Mouse (Mus musculus) forebrain, embryonic 11.5 days (tissue): ENCODE data around the gene Vcl. TPM values are rescaled to one million over a fixed set of nuclear protein-coding genes. Genes with fewer than 3 reads are reported as not detected.

ENCODE experiments used
- ATAC-seq: fragments of 200-750 bp; cut with Nextera tagmentation; replicated peaks from 2 replicates; pipeline ENCODE4 v1.8.0; 2017; ENCODE audit warnings: moderate TSS enrichment; ENCODE audit not compliant: low FRiP score
- DNase-seq: peaks from one replicate; pipeline ENCODE4 v3.0.0-alpha.2; 2017; ENCODE audit warnings: low spot score
- H3K27ac ChIP-seq: fragments of 300-500 bp; sonication (generic); 2 replicates; pipeline ENCODE4 v1.5.1; 2014; ENCODE audit warnings: low read depth, low read length
- H3K27me3 ChIP-seq: fragments of 300-500 bp; sonication (generic); 2 replicates; pipeline ENCODE4 v1.6.1; 2014; ENCODE audit warnings: mild to moderate bottlenecking, low read length, mixed read lengths; ENCODE audit not compliant: control insufficient read depth, insufficient read depth
- H3K36me3 ChIP-seq: fragments of 300-500 bp; sonication (generic); 2 replicates; pipeline ENCODE4 v1.6.1; 2014; ENCODE audit warnings: mild to moderate bottlenecking, low read length, moderate library complexity, mixed read lengths; ENCODE audit not compliant: control insufficient read depth, insufficient read depth
- H3K4me1 ChIP-seq: fragments of 300-500 bp; sonication (generic); replicated peaks from 2 replicates; pipeline ENCODE4 v1.6.1; 2014; ENCODE audit warnings: low read length, mixed read lengths; ENCODE audit not compliant: control insufficient read depth, insufficient read depth
- H3K4me2 ChIP-seq: fragments of 300-500 bp; sonication (generic); 2 replicates; pipeline ENCODE4 v1.6.1; 2014; ENCODE audit warnings: low read depth, mild to moderate bottlenecking, low read length, moderate library complexity, mixed read lengths; ENCODE audit not compliant: severe bottlenecking
- H3K4me3 ChIP-seq: fragments of 300-500 bp; sonication (generic); 2 replicates; pipeline ENCODE4 v1.5.1; 2014; ENCODE audit warnings: low read depth, low read length
- H3K9ac ChIP-seq: fragments of 300-500 bp; sonication (generic); 2 replicates; pipeline ENCODE4 v1.6.1; 2014; ENCODE audit warnings: low read length
- H3K9me3 ChIP-seq: fragments of 300-500 bp; sonication (generic); 2 replicates; pipeline ENCODE4 v1.6.1; 2016; ENCODE audit warnings: low read length, mixed read lengths; ENCODE audit not compliant: control insufficient read depth
- WGBS: fragments of 180-500 bp; shearing (Covaris S2); extraction: QIAGEN DNeasy Blood & Tissue Kit; methylation state at CpG from one replicate; pipeline ENCODE4 v1.1.7; 2014; 5-methylcytosine and 5-hydroxymethylcytosine counted together
- polyA plus RNA-seq: library from polyadenylated mRNA; unstranded; fragments of >200 nt; fragmentation: Nextera tagmentation; extraction: Ambion mirVana; gene quantifications from 2 replicates; pipeline ENCODE4 v1.2.1, GENCODE M21; 2014

Gene Vcl
- polyA plus RNA-seq, 1 experiment from 2014 or later: 30.2 TPM

DNA sequence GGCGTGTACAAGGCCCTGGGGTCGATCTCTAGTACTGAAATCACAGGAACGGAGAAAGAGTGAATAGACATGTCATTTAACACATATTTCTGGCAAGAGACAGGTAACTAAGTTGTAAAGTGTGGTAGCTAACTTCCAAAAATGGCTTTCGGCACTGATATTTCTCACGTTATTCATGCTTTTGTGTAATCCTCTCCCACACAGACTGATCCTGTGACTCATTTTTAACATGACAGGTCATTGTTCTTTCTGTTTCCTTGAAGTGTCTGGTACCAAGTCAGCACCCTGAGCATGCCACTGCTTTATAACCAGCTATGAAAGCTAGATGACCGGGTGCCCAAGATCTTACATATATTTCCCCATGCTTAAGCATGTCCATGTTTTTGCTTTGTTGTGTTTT, 26.1 kb upstream of the Vcl start:
- Histone ChIP-seq H3K27ac (no peak overlapping the region), H3K4me3 (no peak overlapping the region), H3K9me3 (no peaks in the 10 kb centered on the region), H3K4me1 (no peaks in the 10 kb centered on the region), H3K9ac (no peak overlapping the region), H3K36me3 (no peaks in the 10 kb centered on the region), H3K27me3 (no peaks in the 10 kb centered on the region), H3K4me2 (no peak overlapping the region)
- no peak for ATAC-seq
- WGBS: 94% methylated on average over 6 of the region's 6 CpGs
- no peak for DNase-seq

DNA sequence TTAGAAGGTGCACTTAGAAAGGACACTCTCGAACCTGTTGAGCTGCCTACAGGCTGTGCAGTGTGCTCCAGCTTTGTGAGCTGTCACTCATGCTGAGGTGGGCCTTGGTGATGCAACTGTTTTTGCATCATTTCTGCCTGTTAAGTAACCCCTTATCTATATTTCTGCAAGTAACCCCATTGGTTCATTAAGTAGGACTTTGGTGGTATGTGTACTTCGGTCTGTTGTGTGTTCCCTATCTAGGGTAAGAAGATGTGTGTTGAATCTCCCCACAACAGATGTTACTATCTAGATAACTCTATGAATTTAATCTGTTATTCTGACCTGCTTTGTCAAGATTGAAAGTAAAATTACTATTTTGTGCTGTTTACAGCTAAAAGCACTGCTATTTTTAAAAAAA, 17.4 kb upstream of the Vcl start:
- Histone ChIP-seq H3K4me3 (no peak overlapping the region), H3K4me2 (no peak overlapping the region), H3K27ac (no peak overlapping the region), H3K4me1 (no peaks in the 10 kb centered on the region), H3K9ac (no peak overlapping the region), H3K9me3 (no peaks in the 10 kb centered on the region), H3K36me3 (no peaks in the 10 kb centered on the region), H3K27me3 (no peaks in the 10 kb centered on the region)
- DNase-seq (no peak), ATAC-seq (no peak)
- 85% methylated on average over 2 of the region's 2 CpGs for WGBS

DNA sequence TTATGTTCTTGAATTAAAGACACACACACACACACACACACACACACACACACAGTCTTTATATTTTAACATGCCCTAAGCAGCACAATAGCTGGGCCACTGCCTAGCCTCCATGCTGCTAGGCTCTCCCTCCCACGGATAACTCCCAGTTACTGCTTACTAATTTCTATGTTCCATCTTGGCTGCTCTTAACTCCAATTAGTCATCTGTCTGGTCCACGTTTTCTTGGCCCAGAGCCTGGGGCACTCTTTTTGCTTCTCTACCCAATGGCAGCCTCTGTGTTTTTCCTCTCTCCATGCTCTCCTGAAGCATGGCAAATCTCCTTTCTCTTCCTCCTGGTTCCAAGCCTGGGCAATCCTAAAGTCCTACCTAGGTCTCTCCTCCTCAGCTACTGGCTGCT, 14.8 kb upstream of the Vcl start:
- Histone ChIP-seq H3K27ac (no peak overlapping the region), H3K9me3 (no peaks in the 10 kb centered on the region), H3K4me2 (no peak overlapping the region), H3K4me1 (no peaks in the 10 kb centered on the region), H3K36me3 (no peaks in the 10 kb centered on the region), H3K4me3 (no peak overlapping the region), H3K27me3 (no peaks in the 10 kb centered on the region), H3K9ac (no peak overlapping the region)
- WGBS: 63% methylated on average over 2 of the region's 2 CpGs
- no peak for DNase-seq
- no peak for ATAC-seq

DNA sequence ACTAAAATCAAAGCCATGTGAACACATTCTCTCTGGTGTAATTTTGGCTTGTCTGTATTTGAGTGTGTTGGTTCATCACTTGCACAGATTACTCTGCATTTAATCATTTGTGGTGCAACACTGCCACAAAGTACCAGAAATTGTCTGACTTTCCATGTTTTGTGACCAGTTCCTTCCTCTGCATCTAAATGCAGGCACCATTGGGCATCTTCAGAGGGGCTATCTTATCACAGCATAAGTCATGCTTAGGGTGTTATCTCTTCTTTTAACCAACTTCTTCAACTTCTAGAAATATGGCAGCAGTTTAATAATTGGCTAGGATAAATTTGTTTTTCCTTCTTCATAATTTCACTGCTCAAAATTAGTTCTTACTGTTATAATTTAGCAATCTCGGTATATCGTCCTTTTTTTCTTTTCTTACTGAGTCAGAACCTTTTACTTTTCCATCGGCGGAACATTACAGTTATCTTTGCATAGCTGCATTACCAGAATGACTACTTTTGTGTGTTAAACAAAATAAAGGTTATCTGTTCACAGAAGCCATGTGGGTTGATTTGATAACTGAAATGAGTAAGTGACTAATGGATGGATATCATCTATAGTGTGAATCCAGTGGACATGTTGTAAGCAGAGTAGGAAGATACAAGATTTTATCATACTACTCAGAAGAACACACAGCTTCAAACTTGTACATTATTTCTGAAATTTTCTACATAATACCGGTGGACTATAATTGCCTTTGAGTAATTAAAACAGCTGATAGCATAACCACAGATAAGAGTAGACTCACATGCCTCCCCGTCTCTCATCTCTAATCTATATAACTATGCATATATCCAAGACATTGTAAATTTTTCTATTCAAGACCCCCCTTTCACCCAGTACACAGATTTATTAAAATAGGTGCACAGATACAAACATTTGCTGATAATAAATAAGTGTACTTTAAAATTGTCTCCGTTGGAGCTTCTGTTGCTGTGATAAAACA, 12.3 kb upstream of the Vcl start:
- 92% methylated on average over 7 of the region's 7 CpGs for WGBS
- no peaks in the 10 kb centered on the region for H3K27me3 ChIP-seq
- no peaks in the 10 kb centered on the region for H3K4me1 ChIP-seq
- H3K4me2 ChIP-seq: no peak overlapping the region
- no peak overlapping the region for H3K27ac ChIP-seq
- no peak for DNase-seq
- H3K4me3 ChIP-seq: no peak overlapping the region
- H3K9me3 ChIP-seq: no peaks in the 10 kb centered on the region
- no peak overlapping the region for H3K9ac ChIP-seq
- H3K36me3 ChIP-seq: no peaks in the 10 kb centered on the region
- no peak for ATAC-seq

GRCm38 (mm10) chr14:20924071-20924789, 5.0 kb upstream of the Vcl start:
- DNase-seq: no peak
- Histone ChIP-seq H3K4me2 (no peak overlapping the region), H3K4me3 (no peak overlapping the region), H3K9ac (no peak overlapping the region), H3K27ac (no peak overlapping the region), H3K4me1 (no peaks in the 10 kb centered on the region), H3K9me3 (no peaks in the 10 kb centered on the region), H3K36me3 (no peaks in the 10 kb centered on the region), H3K27me3 (no peaks in the 10 kb centered on the region)
- WGBS: 91% methylated on average over 5 of the region's 5 CpGs
- ATAC-seq: no peak

DNA sequence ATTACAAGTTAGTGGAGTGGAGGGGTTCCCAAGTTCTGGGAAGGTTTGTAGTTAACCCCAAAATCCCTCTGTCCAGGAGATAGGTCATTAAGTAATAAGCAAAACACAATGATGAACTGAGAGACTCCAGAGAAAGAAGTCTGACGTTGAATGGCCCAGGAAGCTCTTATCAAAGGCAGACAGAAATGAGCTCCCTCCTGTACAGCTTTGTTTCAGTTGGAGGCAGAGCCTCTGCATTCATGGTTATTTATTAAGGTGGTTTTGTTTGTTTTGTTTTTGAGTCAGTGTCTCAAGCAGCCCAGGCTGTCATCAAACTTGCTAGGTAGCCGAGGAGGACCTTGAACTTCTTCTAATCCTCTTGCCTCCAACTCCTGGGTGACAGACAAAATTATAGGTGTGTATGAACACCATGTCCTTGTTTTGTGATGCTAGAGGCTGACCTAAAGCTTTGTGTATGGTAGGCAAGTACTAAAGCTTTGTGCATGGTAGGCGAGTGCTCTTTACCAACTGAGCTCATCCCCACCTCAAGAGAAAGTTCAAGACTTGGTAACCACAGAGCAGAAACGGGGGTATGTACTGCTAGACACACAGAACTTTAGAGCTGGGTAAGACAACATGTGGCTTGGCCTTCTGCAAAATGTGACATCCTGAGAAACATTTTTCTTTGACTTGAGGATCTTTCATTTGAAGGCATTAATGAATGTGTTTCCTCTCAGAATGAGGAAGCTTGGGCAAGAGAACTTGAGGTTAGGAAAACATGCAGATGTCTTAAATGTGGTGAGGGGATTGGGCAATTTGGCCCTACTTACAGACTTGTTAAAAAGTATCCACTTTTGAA, 1.5 kb upstream of the Vcl start:
- no peaks in the 10 kb centered on the region for H3K27me3 ChIP-seq
- no peak overlapping the region for H3K4me2 ChIP-seq
- no peak overlapping the region for H3K9ac ChIP-seq
- WGBS: 83% methylated on average over 4 of the region's 4 CpGs
- ATAC-seq (no peak), DNase-seq (no peak)
- no peak overlapping the region for H3K4me3 ChIP-seq
- H3K9me3 ChIP-seq: no peaks in the 10 kb centered on the region
- H3K4me1 ChIP-seq: peaks cover 8% of the 10 kb centered on the region
- H3K36me3 ChIP-seq: no peaks in the 10 kb centered on the region
- no peak overlapping the region for H3K27ac ChIP-seq

DNA sequence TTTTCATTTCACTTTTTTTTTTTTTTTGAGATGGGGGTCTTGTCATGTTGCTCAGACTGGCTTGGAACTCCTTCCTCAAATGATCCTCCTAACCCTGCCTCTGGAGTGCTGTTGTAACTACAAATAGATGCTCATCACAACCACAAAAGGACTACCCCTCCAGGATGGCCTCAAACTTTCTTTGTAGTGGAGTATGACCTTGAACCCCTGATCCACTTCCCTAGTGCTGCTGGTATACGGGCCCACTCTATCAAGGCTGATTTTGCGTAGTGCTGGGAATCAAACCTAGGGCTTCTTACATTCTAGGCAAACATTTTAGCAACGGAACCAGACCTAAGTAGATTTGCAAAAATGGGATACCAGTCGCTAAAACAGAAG, 901 bp upstream of the Vcl start:
- Histone ChIP-seq H3K4me3 (peak overlapping the region; percentile 71; the same call in 1 of the 2 replicates), H3K36me3 (no peaks in the 10 kb centered on the region), H3K27ac (no peak overlapping the region), H3K4me2 (peak overlapping the region; percentile 59; the same call in 1 of the 2 replicates), H3K9me3 (no peaks in the 10 kb centered on the region), H3K4me1 (peaks cover 8% of the 10 kb centered on the region), H3K27me3 (no peaks in the 10 kb centered on the region), H3K9ac (peak overlapping the region; percentile 58; the same call in 1 of the 2 replicates)
- ATAC-seq (no peak), DNase-seq (no peak)
- 18% methylated on average over 4 of the region's 4 CpGs for WGBS

DNA sequence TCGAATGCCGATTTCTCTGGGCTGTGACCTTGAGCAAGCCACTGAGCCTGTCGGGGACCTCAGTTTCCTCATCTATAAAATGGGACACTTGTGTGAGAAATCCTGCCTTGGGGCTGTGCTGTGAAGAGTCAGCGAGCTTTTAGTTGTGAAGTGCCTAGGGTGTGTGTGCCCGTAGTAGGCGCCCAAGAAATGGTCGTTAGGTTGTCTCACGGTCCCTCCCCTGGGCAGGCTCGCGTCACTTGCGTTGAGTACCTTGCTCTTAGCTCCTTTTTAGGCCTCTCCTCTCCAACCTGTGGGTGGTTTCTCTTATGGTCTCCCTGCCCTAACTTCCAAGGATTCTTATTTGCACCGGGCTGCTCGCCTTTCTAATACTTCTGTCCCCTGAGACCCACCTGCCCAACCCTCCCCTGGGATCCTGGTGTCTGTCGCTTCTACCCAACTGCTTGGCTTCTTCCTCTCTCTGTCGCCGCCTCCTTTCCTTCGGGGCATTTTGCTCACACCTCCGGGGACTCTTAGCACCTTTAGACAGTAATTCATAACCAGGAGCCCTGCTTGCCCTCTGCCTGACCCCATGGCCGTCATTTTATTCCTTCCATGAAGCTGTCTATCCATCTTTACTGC, 726 bp downstream of the Vcl start:
- no peaks in the 10 kb centered on the region for H3K36me3 ChIP-seq
- peak overlapping the region; percentile 70 for H3K27ac ChIP-seq
- 2% methylated on average over 19 of the region's 19 CpGs for WGBS
- peak; percentile 55 for DNase-seq
- peak overlapping the region; percentile 77 for H3K4me2 ChIP-seq
- ATAC-seq: 0 out of 2 replicates have a peak, but pooled peaks have one; percentile 5
- H3K4me3 ChIP-seq: peak overlapping the region; percentile 71
- H3K9ac ChIP-seq: peak overlapping the region; percentile 75
- no peaks in the 10 kb centered on the region for H3K27me3 ChIP-seq
- H3K9me3 ChIP-seq: no peaks in the 10 kb centered on the region
- peaks cover 8% of the 10 kb centered on the region for H3K4me1 ChIP-seq
